Mouse (Mus musculus): ENCODE results near the gene Tmem208.

The Tmem208 gene

GRCm38 (mm10) chr8:105354549-105354948, 28.4 kb downstream of the Tmem208 start:
- no peak for DNase-seq (ENCODE audit: low read depth)

- DNase-seq (ENCODE audit: low read depth): no peak
Measured at GRCm38 (mm10) chr8:105355179-105356024, 29.2 kb downstream of the Tmem208 start.

- no peak for DNase-seq (ENCODE audit: low read depth)
Measured at GRCm38 (mm10) chr8:105356681-105357080, 30.5 kb downstream of the Tmem208 start.

DNA sequence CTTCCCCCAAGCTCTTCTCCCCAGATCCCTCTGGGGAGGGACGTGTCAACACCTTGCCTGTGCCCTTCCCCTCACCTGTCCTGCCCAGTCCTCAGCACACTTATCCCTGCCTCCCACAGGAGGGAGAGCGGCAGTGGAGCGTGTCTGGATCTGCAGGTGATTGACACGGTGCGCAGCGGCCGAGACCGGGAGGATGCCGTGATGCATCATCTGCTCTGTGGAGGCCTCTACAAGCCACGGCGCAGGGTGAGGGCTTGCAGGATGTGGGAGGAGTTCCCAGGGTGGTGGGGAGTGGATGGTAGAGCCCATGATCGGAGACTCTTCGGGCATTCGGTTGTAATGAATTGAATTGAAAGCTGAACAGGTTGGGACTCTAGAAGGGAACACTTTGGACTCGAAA, 33.1 kb downstream of the Tmem208 start:
- DNase-seq (ENCODE audit: low read depth): no peak

- DNase-seq (ENCODE audit: low read depth): no peak
Measured at GRCm38 (mm10) chr8:105359646-105360045, 33.5 kb downstream of the Tmem208 start.

DNA sequence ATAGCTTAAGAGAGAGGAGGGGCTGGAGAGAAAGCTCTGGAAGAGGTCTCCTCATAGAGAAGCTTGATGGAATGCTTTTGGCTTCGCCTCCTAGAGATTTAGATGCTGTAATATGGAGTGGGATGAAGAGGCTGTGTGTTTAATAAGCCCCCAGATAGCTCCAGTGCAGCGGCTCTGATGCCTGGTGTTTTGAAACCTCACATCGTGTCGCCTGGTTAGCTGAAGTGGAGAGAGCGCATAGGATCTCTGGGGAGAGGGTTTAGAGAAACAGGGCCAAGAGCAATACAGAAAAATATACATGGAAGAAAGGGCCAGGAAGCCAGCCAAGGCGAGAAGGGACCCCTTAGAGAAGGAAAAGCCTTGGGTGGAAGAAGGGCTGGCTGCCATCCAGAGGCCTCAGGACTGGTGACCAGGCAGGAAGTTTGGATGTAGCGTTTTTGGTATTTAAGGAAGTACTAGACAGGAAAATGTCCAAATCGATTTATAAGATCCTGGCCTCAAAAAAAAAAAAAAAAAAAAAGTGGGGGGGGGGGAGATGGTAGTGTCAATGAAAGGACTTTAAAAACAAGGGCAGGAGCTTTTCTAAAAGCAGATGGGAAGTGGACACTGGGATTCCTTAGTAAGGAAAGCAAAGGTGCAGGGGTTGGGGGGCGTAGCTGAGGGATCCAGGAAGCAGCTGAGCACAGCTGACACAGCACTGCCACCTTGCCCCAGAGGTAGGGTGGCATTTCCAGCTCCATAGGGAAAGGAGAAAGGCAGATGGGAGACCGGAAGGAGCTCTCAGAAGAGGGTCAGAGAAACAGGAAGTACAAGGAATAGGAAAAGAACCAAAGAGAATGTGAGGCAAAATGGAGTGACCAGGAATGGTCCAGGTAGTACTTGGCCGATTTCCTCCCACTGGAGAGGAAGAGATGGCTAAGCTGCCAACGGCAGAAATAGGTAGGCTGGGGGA, 35.9 kb downstream of the Tmem208 start:
- no peak for DNase-seq (ENCODE audit: low read depth)

DNA sequence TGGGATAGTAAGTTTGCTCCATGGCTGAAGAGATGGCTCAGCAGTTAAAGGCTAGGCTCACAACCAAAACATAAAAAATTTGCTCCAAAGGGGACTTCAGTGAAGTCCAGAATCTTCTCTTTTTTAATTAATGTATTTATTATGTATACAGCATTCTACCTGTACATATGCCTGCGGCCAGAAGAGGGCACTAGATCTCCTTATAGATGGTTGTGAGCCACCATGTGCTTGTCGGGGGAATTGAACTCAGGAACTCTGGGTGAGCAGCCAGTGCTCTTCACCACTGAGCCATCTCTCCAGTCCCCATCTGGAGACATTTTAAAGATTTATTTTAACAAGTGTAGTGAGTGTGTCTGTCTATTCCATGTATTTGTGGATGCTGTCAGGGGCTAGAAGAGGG, 41.0 kb downstream of the Tmem208 start:
- no peak for DNase-seq (ENCODE audit: low read depth)

GRCm38 (mm10) chr8:105372473-105372872, 46.3 kb downstream of the Tmem208 start:
- DNase-seq (ENCODE audit: low read depth): no peak

- no peak for DNase-seq (ENCODE audit: low read depth)
Measured at GRCm38 (mm10) chr8:105373032-105373431, 46.9 kb downstream of the Tmem208 start, which contains the start of gene Plekhg4. Gene Plekhg4, plus strand, starts transcription at chr8:105373274.

DNA sequence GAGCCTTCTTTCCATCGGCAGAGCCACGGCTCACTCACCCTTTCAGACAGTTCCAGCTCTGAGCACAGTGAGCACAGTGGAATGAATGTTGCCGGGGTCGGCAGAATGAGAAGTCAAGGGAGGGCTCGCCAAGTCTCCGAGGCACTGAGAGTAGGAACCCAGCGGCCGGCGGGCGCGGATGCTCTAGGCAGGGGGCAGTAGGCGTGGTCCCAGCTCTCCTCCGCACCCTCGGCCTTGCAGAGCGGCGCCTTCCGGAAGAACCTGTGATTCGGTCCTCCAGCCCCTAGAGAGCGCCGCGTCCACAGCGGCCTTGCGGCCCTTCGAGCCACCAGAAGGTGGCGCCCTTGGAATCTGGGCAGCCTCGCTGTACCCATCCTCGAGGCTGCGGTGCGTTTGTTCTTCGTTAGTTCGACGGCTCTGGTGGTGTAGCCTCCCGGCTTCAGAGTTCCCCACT, 48.4 kb downstream of the Tmem208 start:
- peak; percentile 26 for DNase-seq (ENCODE audit: low read depth)

DNA sequence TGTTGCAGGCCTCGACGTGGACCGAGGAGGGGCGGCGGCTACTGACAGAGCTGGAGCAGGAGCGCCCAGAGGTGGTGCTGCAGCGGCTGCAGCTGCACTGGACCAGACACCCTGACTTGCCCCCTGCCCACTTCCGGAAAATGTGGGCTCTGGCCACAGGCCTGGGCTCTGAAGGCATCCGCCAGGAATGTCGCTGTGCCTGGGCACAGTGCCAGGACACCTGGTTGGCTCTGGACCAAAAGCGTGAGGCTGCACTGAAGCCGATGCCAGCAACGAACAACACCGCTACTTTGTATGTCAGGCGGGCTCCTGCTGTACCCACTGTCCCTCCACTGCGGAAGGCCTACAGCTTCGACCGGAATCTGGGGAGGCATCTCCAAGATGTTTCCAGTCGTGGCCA, 52.5 kb downstream of the Tmem208 start:
- DNase-seq (ENCODE audit: low read depth): no peak

GRCm38 (mm10) chr8:105380308-105380707, 54.2 kb downstream of the Tmem208 start:
- no peak for DNase-seq (ENCODE audit: low read depth)

GRCm38 (mm10) chr8:105384070-105384469, 57.9 kb downstream of the Tmem208 start:
- no peak for DNase-seq (ENCODE audit: low read depth)
